Mouse (Mus musculus) cerebellum, adult 11-12 months (tissue): ENCODE results near the gene Ybx3.

ENCODE experiments used
- DNase-seq: peaks from one replicate; pipeline ENCODE4 v3.0.0; 2022

Ybx3 gene

GRCm38 (mm10) chr6:131321854-131322639 is 66.2 kb downstream of the Ybx3 start:
- no peak for DNase-seq

- no peak for DNase-seq
These were observed 71.8 kb downstream of the Ybx3 start for GRCm38 (mm10) chr6:131316155-131317101.
